Mouse (Mus musculus) lung, embryonic 16.5 days (tissue): ENCODE results near the gene AA986860. TPM values are rescaled to one million over a fixed set of nuclear protein-coding genes. Genes with fewer than 3 reads are reported as not detected.

Source experiments
- ATAC-seq: fragments of 200-750 bp; cut with Nextera tagmentation; 2 replicates; pipeline ENCODE4 v1.8.0; 2017; ENCODE audit warnings: low read depth, mild to moderate bottlenecking, moderate library complexity
- H3K27ac ChIP-seq: fragments of 300-500 bp; sonication (generic); 2 replicates; pipeline ENCODE4 v1.5.1; 2014; ENCODE audit warnings: mild to moderate bottlenecking, control low read depth, low read length
- H3K27me3 ChIP-seq: fragments of 300-500 bp; sonication (generic); 2 replicates; pipeline ENCODE4 v1.6.1; 2014; ENCODE audit warnings: low read depth, low read length, mixed read lengths; ENCODE audit not compliant: control insufficient read depth, insufficient read depth
- H3K36me3 ChIP-seq: fragments of 300-500 bp; sonication (generic); 2 replicates; pipeline ENCODE4 v1.6.1; 2014; ENCODE audit warnings: low read length; ENCODE audit not compliant: control insufficient read depth, insufficient read depth
- H3K4me1 ChIP-seq: fragments of 300-500 bp; sonication (generic); replicated peaks from 2 replicates; pipeline ENCODE4 v1.6.1; 2014; ENCODE audit warnings: low read length, mixed read lengths; ENCODE audit not compliant: control insufficient read depth, insufficient read depth
- H3K4me2 ChIP-seq: fragments of 300-500 bp; sonication (generic); 2 replicates; pipeline ENCODE4 v1.6.1; 2014; ENCODE audit warnings: low read depth, low read length, control low read depth
- H3K4me3 ChIP-seq: fragments of 300-500 bp; sonication (generic); 2 replicates; pipeline ENCODE4 v1.5.1; 2014; ENCODE audit warnings: mild to moderate bottlenecking, low read length, control low read depth
- H3K9ac ChIP-seq: fragments of 300-500 bp; sonication (generic); 2 replicates; pipeline ENCODE4 v1.6.1; 2014; ENCODE audit warnings: low read length, control low read depth
- H3K9me3 ChIP-seq: fragments of 300-500 bp; sonication (generic); 2 replicates; pipeline ENCODE4 v1.6.1; 2016; ENCODE audit warnings: low read length; ENCODE audit not compliant: control insufficient read depth
- WGBS: fragments of 180-500 bp; shearing (Covaris S2); extraction: QIAGEN DNeasy Blood & Tissue Kit; methylation state at CpG from one replicate; pipeline ENCODE4 v1.1.7; 2014; 5-methylcytosine and 5-hydroxymethylcytosine counted together
- polyA plus RNA-seq: library from polyadenylated mRNA; unstranded; fragments of >200 nt; fragmentation: Nextera tagmentation; extraction: Ambion mirVana; gene quantifications from 2 replicates; pipeline ENCODE4 v1.2.1, GENCODE M21; 2015

AA986860 gene
- polyA plus RNA-seq, result 21.0 and 21.2 TPM in 2 replicates

GRCm38 (mm10) chr1:130731741-130732337 is at the start of gene AA986860:
Gene AA986860 (plus strand): TSS chr1:130731976.
- peak within 1 kb of the TSS; percentile 96 for H3K27ac ChIP-seq
- peak; percentile 84 for ATAC-seq
- H3K9me3 ChIP-seq, result no peaks in the 10 kb centered on the region
- H3K4me2 ChIP-seq, result peak within 1 kb of the TSS; percentile 38
- no peaks in the 10 kb centered on the region for H3K36me3 ChIP-seq
- peak within 1 kb of the TSS; percentile 46; the same call in 1 of the 2 replicates for H3K9ac ChIP-seq
- peak within 1 kb of the TSS; percentile 49 for H3K4me3 ChIP-seq
- H3K27me3 ChIP-seq, result no peaks in the 10 kb centered on the region
- peaks cover 22% of the 10 kb centered on the region for H3K4me1 ChIP-seq
- 5% methylated on average over 10 of the region's 10 CpGs for WGBS

DNA sequence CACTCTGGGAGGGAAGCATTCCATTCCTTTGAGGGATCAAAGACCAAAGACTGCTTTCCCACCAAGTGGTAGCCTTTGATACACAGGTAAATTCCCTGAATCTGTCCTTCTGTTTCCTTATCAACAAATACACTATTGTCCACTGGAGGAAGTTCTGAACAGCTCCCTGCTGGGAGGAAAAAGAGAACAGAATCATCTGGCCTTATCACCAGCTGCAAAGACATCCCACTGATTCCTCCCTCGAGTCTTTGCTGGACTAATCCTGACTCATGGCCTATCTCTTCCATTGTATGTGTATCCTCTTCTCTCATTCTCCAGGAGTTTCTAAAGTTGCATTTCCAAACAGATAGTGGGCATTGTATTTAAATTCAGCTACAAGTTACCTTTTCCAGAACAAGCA is 47.9 kb upstream of the AA986860 start:
- 33% methylated on average over 1 of the region's 1 CpGs for WGBS
- no peak for ATAC-seq
- no peaks in the 10 kb centered on the region for H3K4me1 ChIP-seq

GRCm38 (mm10) chr1:130698601-130699000 is 33.2 kb upstream of the AA986860 start:
- Histone ChIP-seq H3K27me3 (no peaks in the 10 kb centered on the region), H3K9me3 (no peaks in the 10 kb centered on the region), H3K27ac (no peak overlapping the region), H3K4me3 (no peak overlapping the region), H3K36me3 (peaks cover 23% of the 10 kb centered on the region; the same call in 1 of the 2 replicates), H3K9ac (no peak overlapping the region), H3K4me1 (no peaks in the 10 kb centered on the region), H3K4me2 (no peak overlapping the region)
- WGBS, result 90% methylated on average over 5 of the region's 5 CpGs
- ATAC-seq, result no peak

More for the DNA sequence above, 47.9 kb upstream of the AA986860 start:
- H3K4me3 ChIP-seq, result no peak overlapping the region
- no peak overlapping the region for H3K9ac ChIP-seq
- H3K9me3 ChIP-seq, result 0 out of 2 replicates have a peak, but pooled peaks cover 2% of the 10 kb centered on the region
- H3K27ac ChIP-seq, result no peak overlapping the region
- H3K36me3 ChIP-seq, result no peaks in the 10 kb centered on the region
- no peaks in the 10 kb centered on the region for H3K27me3 ChIP-seq
- H3K4me2 ChIP-seq, result no peak overlapping the region

DNA sequence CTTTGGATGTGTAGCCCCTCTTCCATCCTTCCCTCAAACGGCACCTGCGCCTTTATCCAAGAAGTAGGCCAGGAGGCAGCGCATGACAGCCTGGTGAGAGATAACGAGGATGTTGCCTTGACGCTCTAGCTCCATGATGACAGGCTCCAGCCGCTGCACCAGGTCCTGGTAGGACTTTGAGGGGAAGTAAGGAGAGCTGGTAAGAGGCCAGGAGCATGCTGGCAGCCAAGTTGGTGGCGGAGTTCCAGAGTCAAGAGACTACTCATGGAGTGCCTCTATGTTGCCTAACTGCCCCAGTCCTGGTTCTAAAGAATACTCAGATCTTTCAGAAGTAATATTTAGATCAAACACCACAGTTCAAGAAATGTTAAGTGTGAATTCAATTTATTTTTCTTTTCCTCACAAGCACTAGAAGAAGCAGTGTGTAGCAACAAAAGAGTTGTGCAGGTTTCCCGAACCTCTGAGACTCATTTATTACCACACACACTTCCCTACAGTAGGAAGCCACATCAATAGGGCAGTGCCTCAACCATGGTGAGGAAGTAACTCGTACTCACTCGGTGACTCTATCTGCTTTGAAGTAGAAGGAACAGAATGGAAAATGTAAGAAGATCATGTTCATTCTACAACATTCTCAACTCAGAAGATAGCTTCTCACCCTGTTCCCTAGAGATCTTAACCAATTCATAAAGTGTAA is 31.7 kb upstream of the AA986860 start:
- no peak overlapping the region for H3K9ac ChIP-seq
- H3K9me3 ChIP-seq, result no peaks in the 10 kb centered on the region
- no peaks in the 10 kb centered on the region for H3K27me3 ChIP-seq
- WGBS, result 87% methylated on average over 10 of the region's 10 CpGs
- H3K4me3 ChIP-seq, result no peak overlapping the region
- no peak for ATAC-seq
- H3K4me2 ChIP-seq, result no peak overlapping the region
- no peak overlapping the region for H3K27ac ChIP-seq
- no peaks in the 10 kb centered on the region for H3K4me1 ChIP-seq
- peaks cover 23% of the 10 kb centered on the region; the same call in 1 of the 2 replicates for H3K36me3 ChIP-seq

DNA sequence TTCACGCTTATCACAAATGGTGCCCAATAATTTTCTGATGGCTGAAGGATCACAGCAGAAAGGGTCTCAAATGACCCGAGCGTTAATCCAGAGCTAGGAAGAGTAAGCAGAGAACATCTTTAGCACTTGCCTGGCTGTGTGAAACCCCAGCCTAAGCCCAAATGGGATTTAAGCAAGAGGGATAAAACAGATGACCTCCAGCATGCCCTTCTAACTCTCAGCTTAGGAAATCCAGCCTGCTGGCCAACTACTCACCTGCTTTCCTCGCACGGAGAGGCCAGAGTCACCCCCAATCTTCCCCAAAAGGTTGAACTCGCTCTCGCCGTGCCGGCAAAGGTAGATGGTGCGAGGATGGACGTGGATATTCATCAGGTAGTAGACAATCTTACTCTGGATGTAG is 29.8 kb upstream of the AA986860 start:
- H3K9me3 ChIP-seq, result no peaks in the 10 kb centered on the region
- no peaks in the 10 kb centered on the region for H3K4me1 ChIP-seq
- no peak overlapping the region for H3K9ac ChIP-seq
- no peaks in the 10 kb centered on the region for H3K27me3 ChIP-seq
- no peak overlapping the region for H3K4me3 ChIP-seq
- H3K27ac ChIP-seq, result no peak overlapping the region
- ATAC-seq, result no peak
- no peak overlapping the region for H3K4me2 ChIP-seq
- H3K36me3 ChIP-seq, result peaks cover 26% of the 10 kb centered on the region; the same call in 1 of the 2 replicates
- WGBS, result 93% methylated on average over 11 of the region's 11 CpGs

GRCm38 (mm10) chr1:130703613-130704012 is 28.2 kb upstream of the AA986860 start:
- ATAC-seq, result 0 out of 2 replicates have a peak, but pooled peaks have one; percentile 5
- H3K4me3 ChIP-seq, result no peak overlapping the region
- H3K9ac ChIP-seq, result no peak overlapping the region
- H3K9me3 ChIP-seq, result no peaks in the 10 kb centered on the region
- no peaks in the 10 kb centered on the region for H3K4me1 ChIP-seq
- no peak overlapping the region for H3K4me2 ChIP-seq
- 67% methylated on average over 2 of the region's 2 CpGs for WGBS
- H3K36me3 ChIP-seq, result peaks cover 27% of the 10 kb centered on the region; the same call in 1 of the 2 replicates
- no peaks in the 10 kb centered on the region for H3K27me3 ChIP-seq
- no peak overlapping the region for H3K27ac ChIP-seq

DNA sequence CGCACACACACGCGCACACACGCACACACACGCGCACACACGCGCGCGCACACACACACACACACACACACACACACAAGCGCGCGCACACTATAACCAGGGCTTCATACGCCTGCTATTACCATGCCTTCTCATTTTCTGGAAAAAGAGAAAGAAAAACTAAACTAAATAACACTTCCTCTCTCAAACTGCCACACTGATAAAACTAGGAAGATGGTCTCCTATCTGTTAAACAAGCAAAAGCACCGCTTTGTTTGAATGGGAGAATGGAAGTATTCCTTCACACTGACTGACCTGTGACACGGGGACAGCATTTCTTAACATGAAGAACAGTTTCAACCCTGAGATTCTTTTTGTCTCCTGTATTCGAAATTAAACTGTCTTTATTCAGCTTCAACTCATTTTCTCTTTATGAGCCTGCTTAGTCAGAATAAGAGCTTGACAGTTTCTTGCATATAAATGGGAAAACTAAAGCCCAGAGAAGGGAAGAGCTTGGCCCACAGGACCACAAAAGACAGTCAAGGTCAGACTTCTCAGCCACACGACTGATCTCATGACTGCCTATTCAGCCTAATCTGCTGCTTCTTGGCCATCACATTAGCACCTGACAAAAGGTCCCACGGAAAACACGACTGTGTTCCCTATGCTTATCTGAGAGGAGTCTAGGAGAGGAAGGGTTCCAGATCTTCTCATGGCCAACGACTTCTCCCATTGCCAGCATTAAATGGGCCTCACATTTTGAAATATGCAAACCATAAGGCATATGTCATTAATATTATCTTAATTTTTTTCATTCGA is 21.3 kb upstream of the AA986860 start:
- no peak for ATAC-seq
- Histone ChIP-seq H3K4me2 (no peak overlapping the region), H3K27ac (no peak overlapping the region), H3K27me3 (no peaks in the 10 kb centered on the region), H3K36me3 (peaks cover 8% of the 10 kb centered on the region), H3K9me3 (no peaks in the 10 kb centered on the region), H3K4me3 (no peak overlapping the region), H3K4me1 (peaks cover 5% of the 10 kb centered on the region; the same call in 1 of the 2 replicates), H3K9ac (no peak overlapping the region)
- WGBS, result 83% methylated on average over 22 of the region's 22 CpGs

DNA sequence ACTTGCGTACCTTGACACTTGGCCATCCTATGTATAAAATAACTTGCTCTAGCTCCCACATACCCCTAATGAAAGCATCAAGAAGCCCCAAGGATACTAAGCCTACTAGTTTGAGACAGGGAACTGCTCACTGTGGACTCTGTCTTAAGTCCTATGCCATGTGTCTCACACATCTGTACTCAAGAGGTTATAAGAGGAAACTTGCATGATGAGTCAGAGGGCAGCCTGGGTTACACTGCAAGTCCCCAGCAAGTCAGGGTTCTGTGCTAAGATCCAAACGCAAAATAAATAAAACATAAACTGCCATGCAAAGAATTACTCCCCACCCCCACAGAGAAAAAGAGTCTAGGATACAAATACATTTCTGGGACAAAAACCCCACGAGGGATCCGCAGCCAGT is 17.7 kb upstream of the AA986860 start:
- H3K9ac ChIP-seq, result no peak overlapping the region
- no peak overlapping the region for H3K4me3 ChIP-seq
- WGBS, result 69% methylated on average over 4 of the region's 4 CpGs
- ATAC-seq, result no peak
- H3K4me1 ChIP-seq, result peaks cover 14% of the 10 kb centered on the region
- H3K4me2 ChIP-seq, result no peak overlapping the region
- no peaks in the 10 kb centered on the region for H3K9me3 ChIP-seq
- no peaks in the 10 kb centered on the region for H3K27me3 ChIP-seq
- H3K27ac ChIP-seq, result no peak overlapping the region
- H3K36me3 ChIP-seq, result no peaks in the 10 kb centered on the region; the same call in 1 of the 2 replicates
